Mouse (Mus musculus): ENCODE results near the gene Slc1a3. TPM values are rescaled to one million over a fixed set of nuclear protein-coding genes. Genes with fewer than 3 reads are reported as not detected.
A peak's percentile ranks its signal among the peaks of the same experiment; 100 is the strongest.

Slc1a3 gene
- polyA plus RNA-seq, 1 experiment from 2014 or later = 256 TPM

GRCm38 (mm10) chr15:8658086-8658980, 52.2 kb downstream of the Slc1a3 start:
- Histone ChIP-seq H3K27ac (ENCODE audit: low read depth, low read length) (no peak overlapping the region; the same call in 1 of the 2 replicates), H3K4me1 (ENCODE audit: control insufficient read depth, insufficient read depth, low read depth, low read length) (peaks cover 13% of the 10 kb centered on the region), H3K27me3 (replicated peaks; ENCODE audit: control insufficient read depth, insufficient read depth, low read length) (no peaks in the 10 kb centered on the region), H3K4me3 (ENCODE audit: low read length) (no peak overlapping the region), H3K36me3 (ENCODE audit: control insufficient read depth, insufficient read depth, low read length) (no peaks in the 10 kb centered on the region), H3K9me3 (ENCODE audit: control insufficient read depth, low read length) (no peaks in the 10 kb centered on the region), H3K9ac (ENCODE audit: low read depth, low read length) (no peak overlapping the region), H3K4me2 (ENCODE audit: low read length) (no peak overlapping the region)
- ATAC-seq = no peak
- 45% methylated on average over 8 of the region's 8 CpGs for WGBS

- Histone ChIP-seq H3K27me3 (replicated peaks; ENCODE audit: control insufficient read depth, insufficient read depth, low read length) (no peaks in the 10 kb centered on the region), H3K4me2 (ENCODE audit: low read length) (no peak overlapping the region)
Measured at GRCm38 (mm10) chr15:8655251-8655650, 55.3 kb downstream of the Slc1a3 start.

GRCm38 (mm10) chr15:8652637-8653036, 57.9 kb downstream of the Slc1a3 start:
- Histone ChIP-seq H3K9me3 (ENCODE audit: control insufficient read depth, low read length) (no peaks in the 10 kb centered on the region), H3K9ac (ENCODE audit: low read depth, low read length) (no peak overlapping the region), H3K4me3 (ENCODE audit: low read length) (no peak overlapping the region), H3K36me3 (ENCODE audit: control insufficient read depth, insufficient read depth, low read length) (no peaks in the 10 kb centered on the region), H3K27ac (ENCODE audit: low read depth, low read length) (no peak overlapping the region), H3K4me2 (ENCODE audit: low read length) (no peak overlapping the region), H3K27me3 (replicated peaks; ENCODE audit: control insufficient read depth, insufficient read depth, low read length) (no peaks in the 10 kb centered on the region), H3K4me1 (ENCODE audit: control insufficient read depth, insufficient read depth, low read depth, low read length) (no peaks in the 10 kb centered on the region)
- WGBS = 73% methylated on average over 8 of the region's 8 CpGs
- ATAC-seq = peak; percentile 67; the same call in 1 of the 2 replicates

More at GRCm38 (mm10) chr15:8655251-8655650, 55.3 kb downstream of the Slc1a3 start:
- Histone ChIP-seq H3K27ac (ENCODE audit: low read depth, low read length) (no peak overlapping the region), H3K9ac (ENCODE audit: low read depth, low read length) (no peak overlapping the region), H3K4me1 (ENCODE audit: control insufficient read depth, insufficient read depth, low read depth, low read length) (peaks cover 8% of the 10 kb centered on the region), H3K9me3 (ENCODE audit: control insufficient read depth, low read length) (no peaks in the 10 kb centered on the region), H3K4me3 (ENCODE audit: low read length) (no peak overlapping the region), H3K36me3 (ENCODE audit: control insufficient read depth, insufficient read depth, low read length) (no peaks in the 10 kb centered on the region)
- WGBS = 62% methylated on average over 9 of the region's 9 CpGs
- no peak for ATAC-seq

- Histone ChIP-seq H3K27me3 (replicated peaks; ENCODE audit: control insufficient read depth, insufficient read depth, low read length) (no peaks in the 10 kb centered on the region), H3K9ac (ENCODE audit: low read depth, low read length) (no peak overlapping the region), H3K36me3 (ENCODE audit: control insufficient read depth, insufficient read depth, low read length) (no peaks in the 10 kb centered on the region), H3K4me3 (ENCODE audit: low read length) (no peak overlapping the region), H3K27ac (ENCODE audit: low read depth, low read length) (no peak overlapping the region), H3K4me1 (ENCODE audit: control insufficient read depth, insufficient read depth, low read depth, low read length) (no peaks in the 10 kb centered on the region), H3K9me3 (ENCODE audit: control insufficient read depth, low read length) (no peaks in the 10 kb centered on the region), H3K4me2 (ENCODE audit: low read length) (no peak overlapping the region)
- ATAC-seq = no peak
- 50% methylated on average over 8 of the region's 8 CpGs for WGBS
Measured at GRCm38 (mm10) chr15:8643997-8644692, 66.4 kb downstream of the Slc1a3 start.

- 67% methylated on average over 2 of the region's 2 CpGs for WGBS
- Histone ChIP-seq H3K9ac (ENCODE audit: low read depth, low read length) (no peak overlapping the region), H3K4me3 (ENCODE audit: low read length) (no peak overlapping the region)
Measured at GRCm38 (mm10) chr15:8639856-8640255, 70.7 kb downstream of the Slc1a3 start.

GRCm38 (mm10) chr15:8638568-8639325, 71.8 kb downstream of the Slc1a3 start:
- no peaks in the 10 kb centered on the region for H3K36me3 ChIP-seq (ENCODE audit: control insufficient read depth, insufficient read depth, low read length)
- no peak overlapping the region for H3K4me3 ChIP-seq (ENCODE audit: low read length)
- ATAC-seq = no peak
- no peak overlapping the region for H3K27ac ChIP-seq (ENCODE audit: low read depth, low read length)
- no peaks in the 10 kb centered on the region for H3K4me1 ChIP-seq (ENCODE audit: control insufficient read depth, insufficient read depth, low read depth, low read length)
- no peak overlapping the region for H3K4me2 ChIP-seq (ENCODE audit: low read length)
- 93% methylated on average over 15 of the region's 15 CpGs for WGBS
- no peaks in the 10 kb centered on the region for H3K27me3 ChIP-seq (replicated peaks; ENCODE audit: control insufficient read depth, insufficient read depth, low read length)
- no peak overlapping the region for H3K9ac ChIP-seq (ENCODE audit: low read depth, low read length)
- no peaks in the 10 kb centered on the region for H3K9me3 ChIP-seq (ENCODE audit: control insufficient read depth, low read length)

More at GRCm38 (mm10) chr15:8639856-8640255, 70.7 kb downstream of the Slc1a3 start:
- Histone ChIP-seq H3K36me3 (ENCODE audit: control insufficient read depth, insufficient read depth, low read length) (no peaks in the 10 kb centered on the region), H3K27ac (ENCODE audit: low read depth, low read length) (no peak overlapping the region), H3K9me3 (ENCODE audit: control insufficient read depth, low read length) (no peaks in the 10 kb centered on the region), H3K4me2 (ENCODE audit: low read length) (no peak overlapping the region), H3K27me3 (replicated peaks; ENCODE audit: control insufficient read depth, insufficient read depth, low read length) (no peaks in the 10 kb centered on the region), H3K4me1 (ENCODE audit: control insufficient read depth, insufficient read depth, low read depth, low read length) (no peaks in the 10 kb centered on the region)
- ATAC-seq = no peak

GRCm38 (mm10) chr15:8637283-8637682, 73.3 kb downstream of the Slc1a3 start:
- no peak for ATAC-seq
- Histone ChIP-seq H3K4me2 (ENCODE audit: low read length) (no peak overlapping the region), H3K36me3 (ENCODE audit: control insufficient read depth, insufficient read depth, low read length) (no peaks in the 10 kb centered on the region), H3K4me3 (ENCODE audit: low read length) (no peak overlapping the region), H3K9me3 (ENCODE audit: control insufficient read depth, low read length) (no peaks in the 10 kb centered on the region), H3K27ac (ENCODE audit: low read depth, low read length) (no peak overlapping the region), H3K4me1 (ENCODE audit: control insufficient read depth, insufficient read depth, low read depth, low read length) (no peaks in the 10 kb centered on the region), H3K9ac (ENCODE audit: low read depth, low read length) (no peak overlapping the region), H3K27me3 (replicated peaks; ENCODE audit: control insufficient read depth, insufficient read depth, low read length) (no peaks in the 10 kb centered on the region)
- WGBS = 83% methylated on average over 2 of the region's 2 CpGs

GRCm38 (mm10) chr15:8635974-8636373, 74.6 kb downstream of the Slc1a3 start:
- no peak for ATAC-seq
- 92% methylated on average over 15 of the region's 15 CpGs for WGBS
- Histone ChIP-seq H3K4me1 (ENCODE audit: control insufficient read depth, insufficient read depth, low read depth, low read length) (no peaks in the 10 kb centered on the region), H3K4me3 (ENCODE audit: low read length) (no peak overlapping the region), H3K27ac (ENCODE audit: low read depth, low read length) (no peak overlapping the region), H3K27me3 (replicated peaks; ENCODE audit: control insufficient read depth, insufficient read depth, low read length) (no peaks in the 10 kb centered on the region), H3K4me2 (ENCODE audit: low read length) (no peak overlapping the region), H3K9me3 (ENCODE audit: control insufficient read depth, low read length) (no peaks in the 10 kb centered on the region), H3K36me3 (ENCODE audit: control insufficient read depth, insufficient read depth, low read length) (no peaks in the 10 kb centered on the region), H3K9ac (ENCODE audit: low read depth, low read length) (no peak overlapping the region)

GRCm38 (mm10) chr15:8634807-8635206, 75.8 kb downstream of the Slc1a3 start:
- Histone ChIP-seq H3K36me3 (ENCODE audit: control insufficient read depth, insufficient read depth, low read length) (no peaks in the 10 kb centered on the region), H3K9me3 (ENCODE audit: control insufficient read depth, low read length) (no peaks in the 10 kb centered on the region), H3K27me3 (replicated peaks; ENCODE audit: control insufficient read depth, insufficient read depth, low read length) (no peaks in the 10 kb centered on the region), H3K4me3 (ENCODE audit: low read length) (no peak overlapping the region), H3K4me2 (ENCODE audit: low read length) (no peak overlapping the region), H3K4me1 (ENCODE audit: control insufficient read depth, insufficient read depth, low read depth, low read length) (peaks cover 3% of the 10 kb centered on the region), H3K9ac (ENCODE audit: low read depth, low read length) (no peak overlapping the region), H3K27ac (ENCODE audit: low read depth, low read length) (no peak overlapping the region)
- WGBS = 80% methylated on average over 4 of the region's 4 CpGs
- ATAC-seq = no peak

All from hindbrain, embryonic 16.5 days (tissue).